Mouse (Mus musculus) ovary, postnatal 14 days (tissue): Measurements from ENCODE around the gene Ube2b.

ENCODE experiments used
- DNase-seq: peaks from one replicate; pipeline ENCODE4 v3.0.0; 2022; ENCODE audit warnings: low spot score

The Ube2b gene

GRCm38 (mm10) chr11:51935636-51936434 is 64.7 kb downstream of the Ube2b start:
- no peak for DNase-seq
